Mouse (Mus musculus): ENCODE results near the gene Gm45234. TPM values are rescaled to one million over a fixed set of nuclear protein-coding genes. Genes with fewer than 3 reads are reported as not detected.

Gm45234 gene
- polyA plus RNA-seq, 1 experiment from 2014 or later: not detected

DNA sequence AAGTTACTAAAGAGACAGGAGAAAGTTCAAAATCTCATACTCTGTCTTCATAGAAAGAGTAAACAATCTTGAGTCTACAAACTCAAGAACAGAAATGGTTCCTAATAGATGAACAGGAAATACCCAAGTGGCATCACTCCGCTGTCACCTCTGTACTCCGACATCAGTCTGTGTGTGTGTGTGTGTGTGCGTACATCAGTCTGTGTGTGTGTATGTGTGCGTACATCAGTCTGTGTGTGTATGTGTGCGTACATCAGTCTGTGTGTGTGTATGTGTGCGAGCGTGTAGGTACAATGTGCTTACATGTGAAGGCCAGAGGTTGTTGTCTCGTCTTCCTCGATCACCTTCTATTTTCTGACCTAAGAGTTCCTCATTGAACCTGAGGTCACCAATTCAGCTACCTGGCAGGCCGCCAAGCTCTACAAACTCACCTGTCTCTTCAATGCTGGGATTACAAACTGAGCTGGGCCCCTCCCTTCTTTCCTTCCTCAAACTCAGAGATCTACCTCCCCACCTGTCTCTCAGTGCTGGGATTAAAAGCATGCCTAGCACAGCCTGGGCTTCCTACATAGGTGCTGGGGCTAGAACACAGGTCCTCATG lies 47.4 kb downstream of the Gm45234 start:
- Histone ChIP-seq H3K4me3 (ENCODE audit: low read length) (no peak overlapping the region), H3K27ac (ENCODE audit: low read depth, low read length) (no peak overlapping the region), H3K9me3 (ENCODE audit: control insufficient read depth, low read length) (no peaks in the 10 kb centered on the region), H3K4me1 (ENCODE audit: control insufficient read depth, insufficient read depth, low read length) (peaks cover 18% of the 10 kb centered on the region), H3K27me3 (ENCODE audit: control insufficient read depth, insufficient read depth, low read length) (no peaks in the 10 kb centered on the region), H3K9ac (ENCODE audit: low read depth, low read length) (no peak overlapping the region), H3K4me2 (replicated peaks; ENCODE audit: low read depth, low read length) (no peak overlapping the region), H3K36me3 (ENCODE audit: control insufficient read depth, insufficient read depth, low read length) (peaks cover 53% of the 10 kb centered on the region)
- ATAC-seq (ENCODE audit: low FRiP score, low TSS enrichment): no peak
- 94% methylated on average over 10 of the region's 10 CpGs for WGBS

DNA sequence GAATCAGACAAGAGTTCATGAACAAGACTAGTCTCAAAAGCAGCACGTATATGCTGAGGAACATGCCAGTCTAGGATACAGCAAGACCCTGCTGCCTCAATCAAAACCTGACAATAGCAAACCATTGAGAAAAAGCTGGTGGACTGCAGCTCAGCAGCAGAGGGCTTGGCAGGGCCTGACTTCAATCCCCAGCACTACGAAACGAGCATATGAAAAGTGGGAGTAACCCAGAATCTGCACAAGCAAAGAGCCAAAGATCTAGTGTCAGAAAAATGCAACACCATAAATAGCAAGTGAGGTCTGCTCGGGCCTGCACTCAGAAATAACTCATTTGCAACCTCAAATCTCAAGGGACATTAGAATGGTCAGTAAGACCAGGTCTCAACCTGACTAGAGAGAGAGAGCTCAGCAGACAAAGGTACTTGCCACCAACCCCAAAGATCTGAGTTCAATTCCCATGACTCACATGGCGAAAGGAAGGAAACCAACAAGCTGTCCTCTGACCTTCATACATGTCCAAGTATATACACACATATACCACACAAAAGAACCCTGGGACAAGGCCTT lies 49.7 kb downstream of the Gm45234 start:
- no peak overlapping the region for H3K27ac ChIP-seq (ENCODE audit: low read depth, low read length)
- H3K4me2 ChIP-seq (replicated peaks; ENCODE audit: low read depth, low read length): no peak overlapping the region
- no peak for ATAC-seq (ENCODE audit: low FRiP score, low TSS enrichment)
- WGBS: 83% methylated on average over 5 of the region's 5 CpGs
- no peak overlapping the region for H3K9ac ChIP-seq (ENCODE audit: low read depth, low read length)
- H3K27me3 ChIP-seq (ENCODE audit: control insufficient read depth, insufficient read depth, low read length): no peaks in the 10 kb centered on the region
- no peaks in the 10 kb centered on the region for H3K9me3 ChIP-seq (ENCODE audit: control insufficient read depth, low read length)
- no peak overlapping the region for H3K4me3 ChIP-seq (ENCODE audit: low read length)
- peaks cover 75% of the 10 kb centered on the region for H3K36me3 ChIP-seq (ENCODE audit: control insufficient read depth, insufficient read depth, low read length)
- H3K4me1 ChIP-seq (ENCODE audit: control insufficient read depth, insufficient read depth, low read length): peaks cover 12% of the 10 kb centered on the region; the same call in 1 of the 2 replicates

DNA sequence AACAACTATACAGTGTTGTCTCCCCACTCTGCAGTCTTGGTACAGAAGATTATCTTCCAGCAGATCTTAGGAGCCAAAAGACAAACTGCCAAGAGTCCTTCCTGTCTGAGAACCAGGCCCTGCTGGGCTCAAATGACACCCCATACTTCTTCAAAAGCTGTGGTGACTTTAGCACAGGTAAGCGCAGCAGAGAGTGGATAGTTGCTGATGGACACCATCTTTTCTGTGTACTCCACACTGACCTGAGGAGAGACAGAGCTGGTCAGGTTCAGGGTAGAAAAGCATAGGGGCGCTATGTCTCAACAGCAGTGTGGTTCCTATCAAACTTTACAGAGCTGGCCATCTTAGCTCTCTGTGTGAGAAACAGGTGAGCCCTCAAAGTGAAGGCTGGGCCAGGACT lies 51.4 kb downstream of the Gm45234 start:
- Histone ChIP-seq H3K9ac (ENCODE audit: low read depth, low read length) (no peak overlapping the region), H3K4me3 (ENCODE audit: low read length) (no peak overlapping the region), H3K27ac (ENCODE audit: low read depth, low read length) (no peak overlapping the region), H3K4me2 (replicated peaks; ENCODE audit: low read depth, low read length) (no peak overlapping the region), H3K36me3 (ENCODE audit: control insufficient read depth, insufficient read depth, low read length) (peaks cover 85% of the 10 kb centered on the region), H3K4me1 (ENCODE audit: control insufficient read depth, insufficient read depth, low read length) (peaks cover 9% of the 10 kb centered on the region; the same call in 1 of the 2 replicates), H3K9me3 (ENCODE audit: control insufficient read depth, low read length) (no peaks in the 10 kb centered on the region), H3K27me3 (ENCODE audit: control insufficient read depth, insufficient read depth, low read length) (no peaks in the 10 kb centered on the region)
- no peak for ATAC-seq (ENCODE audit: low FRiP score, low TSS enrichment)
- 94% methylated on average over 2 of the region's 2 CpGs for WGBS

DNA sequence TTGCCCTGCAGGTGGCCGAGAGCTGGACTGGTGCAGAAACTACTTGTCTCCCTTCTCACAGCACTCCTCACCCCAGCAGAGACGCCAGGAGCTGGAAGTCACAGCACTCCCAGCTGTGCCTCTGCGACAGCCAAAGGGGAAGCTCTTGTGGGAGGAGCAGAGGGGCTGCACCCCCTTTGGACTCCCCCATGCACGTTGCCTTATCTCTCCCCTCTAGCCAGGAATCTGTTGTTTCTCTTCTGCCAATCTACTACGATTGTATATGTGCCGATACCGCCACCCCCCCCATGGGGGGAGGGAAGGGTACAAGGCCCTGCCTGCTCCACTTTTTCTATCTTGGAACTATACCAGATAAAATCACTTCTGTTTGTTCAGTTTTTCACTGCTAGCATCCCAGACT lies 52.0 kb downstream of the Gm45234 start:
- Histone ChIP-seq H3K4me2 (replicated peaks; ENCODE audit: low read depth, low read length) (no peak overlapping the region), H3K4me3 (ENCODE audit: low read length) (no peak overlapping the region), H3K9me3 (ENCODE audit: control insufficient read depth, low read length) (no peaks in the 10 kb centered on the region), H3K27ac (ENCODE audit: low read depth, low read length) (no peak overlapping the region), H3K4me1 (ENCODE audit: control insufficient read depth, insufficient read depth, low read length) (peaks cover 7% of the 10 kb centered on the region; the same call in 1 of the 2 replicates), H3K27me3 (ENCODE audit: control insufficient read depth, insufficient read depth, low read length) (no peaks in the 10 kb centered on the region), H3K9ac (ENCODE audit: low read depth, low read length) (no peak overlapping the region), H3K36me3 (ENCODE audit: control insufficient read depth, insufficient read depth, low read length) (peaks cover 86% of the 10 kb centered on the region)
- ATAC-seq (ENCODE audit: low FRiP score, low TSS enrichment): no peak
- WGBS: 79% methylated on average over 7 of the region's 7 CpGs

DNA sequence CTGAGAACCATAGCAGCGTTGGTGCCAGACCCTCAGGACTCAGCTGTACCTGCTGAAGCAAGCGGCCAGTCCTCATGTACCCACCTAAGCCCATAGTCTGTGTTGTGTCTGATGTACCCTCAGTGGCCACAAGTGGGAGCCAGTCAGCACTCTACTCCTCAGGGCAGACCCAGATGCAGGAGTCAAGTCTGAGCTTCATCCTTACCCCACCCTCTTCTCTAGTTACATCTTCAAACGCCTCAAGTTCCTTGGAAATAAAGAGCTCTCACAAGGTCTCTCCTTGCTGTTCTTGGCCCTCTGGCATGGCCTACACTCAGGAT lies 53.1 kb downstream of the Gm45234 start:
- Histone ChIP-seq H3K27me3 (ENCODE audit: control insufficient read depth, insufficient read depth, low read length) (no peaks in the 10 kb centered on the region), H3K4me3 (ENCODE audit: low read length) (no peak overlapping the region), H3K27ac (ENCODE audit: low read depth, low read length) (no peak overlapping the region), H3K4me1 (ENCODE audit: control insufficient read depth, insufficient read depth, low read length) (peaks cover 7% of the 10 kb centered on the region; the same call in 1 of the 2 replicates), H3K9ac (ENCODE audit: low read depth, low read length) (no peak overlapping the region), H3K36me3 (ENCODE audit: control insufficient read depth, insufficient read depth, low read length) (peaks cover 81% of the 10 kb centered on the region), H3K4me2 (replicated peaks; ENCODE audit: low read depth, low read length) (no peak overlapping the region), H3K9me3 (ENCODE audit: control insufficient read depth, low read length) (no peaks in the 10 kb centered on the region)
- WGBS: 50% methylated on average over 3 of the region's 3 CpGs
- peak; percentile 74 for ATAC-seq (ENCODE audit: low FRiP score, low TSS enrichment)

DNA sequence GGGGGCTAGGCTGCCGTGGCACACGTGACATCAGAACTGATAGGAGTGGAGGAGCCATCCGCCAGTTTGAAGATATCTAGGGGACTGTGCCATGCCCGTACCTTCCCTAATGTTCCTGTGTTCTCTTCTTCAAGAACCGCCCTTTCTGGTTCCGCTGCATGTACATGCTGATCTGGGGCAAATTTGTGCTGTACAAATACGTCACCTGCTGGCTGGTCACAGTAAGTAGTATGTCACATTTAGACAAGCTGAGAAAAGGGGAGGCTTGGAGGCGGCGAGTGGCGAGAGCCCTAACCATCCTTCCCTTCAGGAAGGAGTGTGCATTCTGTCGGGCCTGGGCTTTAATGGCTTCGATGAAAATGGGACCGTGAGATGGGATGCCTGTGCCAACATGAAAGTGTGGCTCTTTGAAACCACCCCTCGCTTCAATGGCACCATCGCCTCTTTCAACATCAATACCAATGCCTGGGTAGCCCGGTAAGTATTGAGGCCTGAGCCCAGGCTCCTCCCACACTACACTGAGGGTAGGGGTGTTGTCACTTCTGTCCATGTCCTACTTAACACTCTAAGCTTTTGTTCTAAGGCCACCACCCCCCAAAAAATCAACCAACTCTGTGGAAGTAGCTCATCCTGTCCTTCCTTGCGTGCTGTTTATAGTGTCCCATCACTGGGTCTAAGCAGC lies 53.6 kb downstream of the Gm45234 start:
- no peaks in the 10 kb centered on the region for H3K9me3 ChIP-seq (ENCODE audit: control insufficient read depth, low read length)
- 94% methylated on average over 17 of the region's 17 CpGs for WGBS
- no peak; the same call in 1 of the 2 replicates for ATAC-seq (ENCODE audit: low FRiP score, low TSS enrichment)
- H3K4me2 ChIP-seq (replicated peaks; ENCODE audit: low read depth, low read length): no peak overlapping the region
- H3K4me3 ChIP-seq (ENCODE audit: low read length): no peak overlapping the region
- H3K27me3 ChIP-seq (ENCODE audit: control insufficient read depth, insufficient read depth, low read length): no peaks in the 10 kb centered on the region
- H3K36me3 ChIP-seq (ENCODE audit: control insufficient read depth, insufficient read depth, low read length): peaks cover 76% of the 10 kb centered on the region
- no peak overlapping the region for H3K9ac ChIP-seq (ENCODE audit: low read depth, low read length)
- H3K27ac ChIP-seq (ENCODE audit: low read depth, low read length): no peak overlapping the region
- H3K4me1 ChIP-seq (ENCODE audit: control insufficient read depth, insufficient read depth, low read length): peaks cover 7% of the 10 kb centered on the region; the same call in 1 of the 2 replicates

DNA sequence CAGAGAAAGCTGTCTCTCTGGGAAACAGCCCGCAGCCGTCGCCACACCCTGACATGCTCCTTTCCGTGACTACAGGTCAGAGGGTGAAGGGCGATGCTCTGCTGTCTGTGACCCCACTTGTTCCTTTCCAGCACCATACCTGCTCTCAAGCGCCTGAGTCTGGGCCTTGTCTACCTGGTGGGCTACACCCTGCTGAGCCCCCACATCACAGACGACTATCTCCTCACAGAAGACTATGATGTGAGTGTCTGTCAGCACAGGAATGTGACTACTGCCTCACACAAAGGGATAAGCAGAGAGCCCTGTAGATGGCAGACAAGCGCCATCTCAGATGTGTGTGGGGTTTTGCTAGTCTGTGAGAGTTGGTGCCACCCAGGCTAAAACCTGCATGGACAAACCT lies 54.5 kb downstream of the Gm45234 start:
- ATAC-seq (ENCODE audit: low FRiP score, low TSS enrichment): no peak
- Histone ChIP-seq H3K27me3 (ENCODE audit: control insufficient read depth, insufficient read depth, low read length) (no peaks in the 10 kb centered on the region), H3K9me3 (ENCODE audit: control insufficient read depth, low read length) (no peaks in the 10 kb centered on the region), H3K4me2 (replicated peaks; ENCODE audit: low read depth, low read length) (no peak overlapping the region), H3K9ac (ENCODE audit: low read depth, low read length) (no peak overlapping the region), H3K36me3 (ENCODE audit: control insufficient read depth, insufficient read depth, low read length) (peaks cover 74% of the 10 kb centered on the region), H3K4me3 (ENCODE audit: low read length) (no peak overlapping the region), H3K27ac (ENCODE audit: low read depth, low read length) (no peak overlapping the region), H3K4me1 (ENCODE audit: control insufficient read depth, insufficient read depth, low read length) (peaks cover 7% of the 10 kb centered on the region; the same call in 1 of the 2 replicates)
- WGBS: 86% methylated on average over 8 of the region's 8 CpGs

DNA sequence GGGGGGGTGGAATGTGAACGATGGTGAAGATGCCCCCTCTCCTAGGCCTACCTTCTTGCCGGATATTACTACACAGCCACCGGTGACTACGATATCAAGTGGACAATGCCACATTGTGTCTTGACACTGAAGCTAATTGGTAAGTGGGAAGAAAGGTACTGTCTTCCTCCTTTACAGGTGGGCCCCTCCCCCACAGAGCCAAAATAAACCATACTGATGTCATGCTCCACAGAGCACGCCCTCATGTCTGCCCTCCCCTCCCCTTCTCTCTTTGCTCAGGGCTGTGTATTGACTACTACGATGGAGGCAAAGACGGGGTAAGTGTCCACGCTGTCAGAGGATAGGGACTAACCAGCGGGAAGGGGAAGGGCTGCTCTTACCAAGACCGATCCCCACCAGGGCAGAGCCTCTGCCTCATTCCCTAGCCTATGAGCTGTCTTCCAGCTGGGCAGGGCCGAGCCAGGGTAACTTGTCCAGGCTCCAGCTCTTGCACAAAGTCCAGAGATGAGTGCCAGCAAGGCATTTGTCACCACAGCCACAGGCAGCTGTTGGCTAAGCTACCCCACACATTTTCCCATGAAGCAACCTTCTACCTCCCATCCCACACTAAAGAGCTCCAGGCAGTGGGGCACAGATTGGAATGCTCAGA lies 55.7 kb downstream of the Gm45234 start:
- Histone ChIP-seq H3K4me3 (ENCODE audit: low read length) (no peak overlapping the region), H3K36me3 (ENCODE audit: control insufficient read depth, insufficient read depth, low read length) (peaks cover 62% of the 10 kb centered on the region), H3K4me1 (ENCODE audit: control insufficient read depth, insufficient read depth, low read length) (peaks cover 7% of the 10 kb centered on the region; the same call in 1 of the 2 replicates), H3K27me3 (ENCODE audit: control insufficient read depth, insufficient read depth, low read length) (no peaks in the 10 kb centered on the region), H3K9ac (ENCODE audit: low read depth, low read length) (no peak overlapping the region), H3K4me2 (replicated peaks; ENCODE audit: low read depth, low read length) (no peak overlapping the region), H3K27ac (ENCODE audit: low read depth, low read length) (no peak overlapping the region), H3K9me3 (ENCODE audit: control insufficient read depth, low read length) (no peaks in the 10 kb centered on the region)
- 75% methylated on average over 11 of the region's 11 CpGs for WGBS
- no peak; the same call in 1 of the 2 replicates for ATAC-seq (ENCODE audit: low FRiP score, low TSS enrichment)

DNA sequence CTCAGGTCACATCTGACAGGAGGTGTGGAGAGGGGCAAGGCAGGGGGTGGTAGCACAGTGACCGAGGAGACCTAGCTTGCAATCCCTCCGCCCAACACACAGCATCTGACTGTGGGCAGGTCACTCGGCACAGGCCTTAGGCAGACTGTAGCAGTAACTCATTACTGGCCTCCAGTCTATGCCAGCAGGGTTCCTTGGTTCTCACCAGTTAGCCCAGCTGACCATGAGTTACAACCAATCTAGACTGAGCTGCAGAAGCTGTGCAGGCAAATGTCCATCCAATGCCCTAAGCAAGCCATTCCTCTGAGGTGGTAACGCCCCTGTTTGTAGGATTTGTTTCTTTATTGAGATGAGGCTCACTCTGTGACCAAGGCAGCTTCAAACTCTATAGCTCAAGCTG lies 56.5 kb downstream of the Gm45234 start:
- Histone ChIP-seq H3K4me2 (replicated peaks; ENCODE audit: low read depth, low read length) (no peak overlapping the region), H3K36me3 (ENCODE audit: control insufficient read depth, insufficient read depth, low read length) (peaks cover 55% of the 10 kb centered on the region), H3K9me3 (ENCODE audit: control insufficient read depth, low read length) (no peaks in the 10 kb centered on the region), H3K4me3 (ENCODE audit: low read length) (no peak overlapping the region), H3K9ac (ENCODE audit: low read depth, low read length) (no peak overlapping the region), H3K27ac (ENCODE audit: low read depth, low read length) (no peak overlapping the region), H3K4me1 (ENCODE audit: control insufficient read depth, insufficient read depth, low read length) (peaks cover 10% of the 10 kb centered on the region; the same call in 1 of the 2 replicates), H3K27me3 (ENCODE audit: control insufficient read depth, insufficient read depth, low read length) (no peaks in the 10 kb centered on the region)
- no peak for ATAC-seq (ENCODE audit: low FRiP score, low TSS enrichment)
- WGBS: 83% methylated on average over 4 of the region's 4 CpGs
